Mouse (Mus musculus) heart, embryonic 13.5 days (tissue): Measurements from ENCODE around the gene Camk2b. TPM values are rescaled to one million over a fixed set of nuclear protein-coding genes. Genes with fewer than 3 reads are reported as not detected.

Experiments
- ATAC-seq: fragments of 200-750 bp; cut with Nextera tagmentation; 2 replicates; pipeline ENCODE4 v1.8.0; 2017; ENCODE audit warnings: moderate TSS enrichment; ENCODE audit not compliant: insufficient number of reproducible peaks, low FRiP score, low TSS enrichment; ENCODE audit errors: extremely low read depth
- H3K27ac ChIP-seq: fragments of 300-500 bp; sonication (generic); replicated peaks from 2 replicates; pipeline ENCODE4 v1.5.1; 2015; ENCODE audit warnings: moderate library complexity, mild to moderate bottlenecking, inconsistent platforms
- H3K27me3 ChIP-seq: fragments of 300-500 bp; sonication (generic); replicated peaks from 2 replicates; pipeline ENCODE4 v1.6.1; 2015; ENCODE audit warnings: mild to moderate bottlenecking, inconsistent platforms
- H3K36me3 ChIP-seq: fragments of 300-500 bp; sonication (generic); 2 replicates; pipeline ENCODE4 v1.6.1; 2015; ENCODE audit warnings: mild to moderate bottlenecking, inconsistent platforms
- H3K4me1 ChIP-seq: fragments of 300-500 bp; sonication (generic); 2 replicates; pipeline ENCODE4 v1.6.1; 2015; ENCODE audit warnings: inconsistent platforms
- H3K4me2 ChIP-seq: fragments of 300-500 bp; sonication (generic); 2 replicates; pipeline ENCODE4 v1.6.1; 2015; ENCODE audit warnings: inconsistent platforms, mild to moderate bottlenecking, moderate library complexity
- H3K4me3 ChIP-seq: fragments of 300-500 bp; sonication (generic); 2 replicates; pipeline ENCODE4 v1.5.1; 2015; ENCODE audit warnings: moderate library complexity, mild to moderate bottlenecking, inconsistent platforms
- H3K9ac ChIP-seq: fragments of 300-500 bp; sonication (generic); 2 replicates; pipeline ENCODE4 v1.6.1; 2015; ENCODE audit warnings: inconsistent platforms, mild to moderate bottlenecking, moderate library complexity
- H3K9me3 ChIP-seq: fragments of 300-500 bp; sonication (generic); 2 replicates; pipeline ENCODE4 v1.6.1; 2016; ENCODE audit warnings: inconsistent platforms
- WGBS: fragments of 180-500 bp; shearing (Covaris S2); methylation state at CpG from one replicate; pipeline ENCODE4 v1.1.7; 2015; ENCODE audit warnings: mixed read lengths; 5-methylcytosine and 5-hydroxymethylcytosine counted together
- polyA plus RNA-seq: library from polyadenylated mRNA; unstranded; fragments of >200 nt; fragmentation: Nextera tagmentation; extraction: Ambion mirVana; gene quantifications from 2 replicates; pipeline ENCODE4 v1.2.1, GENCODE M21; 2015

The Camk2b gene
- polyA plus RNA-seq, 1 experiment from 2014 or later = 2.4 TPM

- H3K27ac ChIP-seq = no peak overlapping the region
- H3K9me3 ChIP-seq = no peaks in the 10 kb centered on the region
- H3K27me3 ChIP-seq = no peaks in the 10 kb centered on the region; the same call in 1 of the 2 replicates
- H3K36me3 ChIP-seq = no peaks in the 10 kb centered on the region
- H3K4me2 ChIP-seq = no peak overlapping the region
- no peak overlapping the region for H3K9ac ChIP-seq
- no peaks in the 10 kb centered on the region for H3K4me1 ChIP-seq
- ATAC-seq = no peak
- WGBS = 72% methylated on average over 9 of the region's 9 CpGs
- no peak overlapping the region for H3K4me3 ChIP-seq
Observed at GRCm38 (mm10) chr11:6048208-6048607, 18.0 kb downstream of the Camk2b start.

DNA sequence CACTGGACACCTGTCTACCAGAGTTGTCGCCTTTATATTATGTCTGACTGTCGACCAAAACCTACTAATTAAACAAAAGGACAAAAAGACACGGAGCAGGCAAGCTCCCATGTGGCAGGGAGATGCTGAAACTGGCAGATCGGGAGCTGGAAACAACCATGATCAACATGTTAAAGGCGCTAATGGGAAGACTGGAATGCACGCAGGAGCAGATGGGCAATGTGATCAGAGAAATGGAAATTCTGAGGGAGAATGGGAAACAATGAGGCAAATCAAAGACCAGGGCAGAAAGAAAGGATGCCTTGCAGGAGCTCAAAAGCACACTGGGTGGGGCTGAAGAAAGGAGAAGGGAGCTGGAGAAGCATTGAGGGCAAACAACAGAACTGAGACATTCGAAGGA, 27.2 kb downstream of the Camk2b start:
- WGBS = 67% methylated on average over 7 of the region's 7 CpGs
- no peak overlapping the region for H3K4me3 ChIP-seq
- H3K4me1 ChIP-seq = no peaks in the 10 kb centered on the region
- H3K27me3 ChIP-seq = no peaks in the 10 kb centered on the region
- no peak overlapping the region for H3K4me2 ChIP-seq
- no peaks in the 10 kb centered on the region for H3K36me3 ChIP-seq
- no peak overlapping the region for H3K9ac ChIP-seq
- peaks cover 5% of the 10 kb centered on the region; the same call in 1 of the 2 replicates for H3K9me3 ChIP-seq
- ATAC-seq = no peak
- H3K27ac ChIP-seq = no peak overlapping the region

DNA sequence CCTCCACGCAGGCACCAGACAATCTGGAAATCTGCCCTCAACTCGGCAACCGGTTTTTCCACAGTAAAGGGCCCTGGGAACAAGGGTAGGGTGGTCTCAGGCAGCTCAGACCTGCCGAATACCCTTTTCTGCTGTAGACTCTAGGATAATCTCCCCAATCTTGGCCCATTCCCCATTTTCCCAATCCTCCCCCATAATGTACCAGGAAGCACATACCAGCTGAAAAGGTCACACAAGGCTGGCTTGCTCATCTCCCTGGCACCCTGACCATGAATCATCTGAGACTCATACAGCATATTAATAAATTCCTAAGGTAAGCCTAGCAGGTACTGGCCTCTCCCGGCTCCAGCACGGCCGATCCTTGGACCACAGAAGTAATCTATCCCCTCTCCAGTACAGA, 28.5 kb downstream of the Camk2b start:
- 80% methylated on average over 7 of the region's 7 CpGs for WGBS

GRCm38 (mm10) chr11:6037198-6037597, 29.0 kb downstream of the Camk2b start:
- Histone ChIP-seq H3K36me3 (no peaks in the 10 kb centered on the region), H3K9ac (no peak overlapping the region), H3K27ac (no peak overlapping the region), H3K4me3 (no peak overlapping the region), H3K9me3 (peaks cover 5% of the 10 kb centered on the region; the same call in 1 of the 2 replicates), H3K4me2 (no peak overlapping the region), H3K27me3 (no peaks in the 10 kb centered on the region), H3K4me1 (no peaks in the 10 kb centered on the region)
- WGBS = 71% methylated on average over 7 of the region's 7 CpGs
- ATAC-seq = no peak

More for the DNA sequence above, 28.5 kb downstream of the Camk2b start:
- Histone ChIP-seq H3K9me3 (peaks cover 5% of the 10 kb centered on the region; the same call in 1 of the 2 replicates), H3K27me3 (no peaks in the 10 kb centered on the region), H3K9ac (no peak overlapping the region), H3K4me3 (no peak overlapping the region), H3K4me1 (no peaks in the 10 kb centered on the region), H3K36me3 (no peaks in the 10 kb centered on the region), H3K27ac (no peak overlapping the region), H3K4me2 (no peak overlapping the region)
- no peak for ATAC-seq

GRCm38 (mm10) chr11:6036477-6036876, 29.7 kb downstream of the Camk2b start:
- Histone ChIP-seq H3K36me3 (no peaks in the 10 kb centered on the region), H3K4me1 (peaks cover 4% of the 10 kb centered on the region; the same call in 1 of the 2 replicates), H3K27me3 (no peaks in the 10 kb centered on the region), H3K4me2 (no peak overlapping the region), H3K27ac (no peak overlapping the region), H3K9ac (no peak overlapping the region), H3K9me3 (peaks cover 5% of the 10 kb centered on the region; the same call in 1 of the 2 replicates), H3K4me3 (no peak overlapping the region)
- WGBS = 73% methylated on average over 4 of the region's 4 CpGs
- ATAC-seq = no peak

GRCm38 (mm10) chr11:6035521-6035920, 30.6 kb downstream of the Camk2b start:
- ATAC-seq = no peak
- Histone ChIP-seq H3K4me1 (peaks cover 11% of the 10 kb centered on the region), H3K27ac (no peak overlapping the region), H3K4me2 (no peak overlapping the region), H3K4me3 (no peak overlapping the region), H3K9me3 (peaks cover 5% of the 10 kb centered on the region; the same call in 1 of the 2 replicates), H3K9ac (no peak overlapping the region), H3K27me3 (no peaks in the 10 kb centered on the region), H3K36me3 (no peaks in the 10 kb centered on the region)
- 71% methylated on average over 3 of the region's 3 CpGs for WGBS

GRCm38 (mm10) chr11:6034740-6035139, 31.4 kb downstream of the Camk2b start:
- no peak for ATAC-seq
- H3K36me3 ChIP-seq = no peaks in the 10 kb centered on the region
- no peaks in the 10 kb centered on the region for H3K27me3 ChIP-seq
- H3K4me1 ChIP-seq = peaks cover 15% of the 10 kb centered on the region
- no peak overlapping the region for H3K27ac ChIP-seq
- H3K9me3 ChIP-seq = no peaks in the 10 kb centered on the region
- H3K4me2 ChIP-seq = no peak overlapping the region
- WGBS = 65% methylated on average over 2 of the region's 2 CpGs
- H3K4me3 ChIP-seq = no peak overlapping the region
- H3K9ac ChIP-seq = no peak overlapping the region

DNA sequence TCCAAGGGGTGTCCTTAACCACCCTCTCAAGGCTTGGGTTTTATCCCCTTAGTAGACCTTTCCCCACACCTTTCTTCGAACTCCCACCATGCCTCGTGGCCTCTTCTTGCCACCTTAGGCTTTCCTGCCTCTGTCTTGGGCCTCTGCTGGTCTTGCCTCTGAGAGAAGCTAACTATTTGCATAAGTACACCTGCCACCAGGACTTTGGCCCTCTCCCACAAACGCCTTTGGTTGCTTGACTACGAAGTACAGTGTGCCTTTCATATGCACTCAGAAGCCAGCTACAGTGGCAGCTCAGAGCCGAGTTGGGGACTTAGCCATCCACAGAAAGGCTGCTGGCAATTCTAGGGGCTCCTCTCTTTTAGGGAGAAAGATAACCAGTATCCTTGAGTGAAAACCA, 32.4 kb downstream of the Camk2b start:
- Histone ChIP-seq H3K9me3 (no peaks in the 10 kb centered on the region), H3K9ac (no peak overlapping the region), H3K4me3 (no peak overlapping the region), H3K4me1 (peaks cover 15% of the 10 kb centered on the region), H3K27me3 (no peaks in the 10 kb centered on the region), H3K36me3 (no peaks in the 10 kb centered on the region), H3K27ac (no peak overlapping the region), H3K4me2 (no peak overlapping the region)
- ATAC-seq = no peak
- WGBS = 70% methylated on average over 5 of the region's 5 CpGs

GRCm38 (mm10) chr11:6033147-6033546, 33.0 kb downstream of the Camk2b start:
- Histone ChIP-seq H3K4me2 (no peak overlapping the region), H3K4me3 (no peak overlapping the region), H3K27me3 (no peaks in the 10 kb centered on the region), H3K36me3 (no peaks in the 10 kb centered on the region), H3K9ac (no peak overlapping the region), H3K4me1 (peaks cover 15% of the 10 kb centered on the region), H3K27ac (no peak overlapping the region), H3K9me3 (no peaks in the 10 kb centered on the region)
- WGBS = 70% methylated on average over 3 of the region's 3 CpGs
- ATAC-seq = no peak

GRCm38 (mm10) chr11:6030650-6031049, 35.5 kb downstream of the Camk2b start:
- Histone ChIP-seq H3K27me3 (no peaks in the 10 kb centered on the region), H3K27ac (no peak overlapping the region), H3K36me3 (no peaks in the 10 kb centered on the region), H3K4me3 (no peak overlapping the region), H3K4me2 (no peak overlapping the region), H3K4me1 (peaks cover 15% of the 10 kb centered on the region), H3K9ac (no peak overlapping the region), H3K9me3 (no peaks in the 10 kb centered on the region)
- 77% methylated on average over 6 of the region's 6 CpGs for WGBS
- no peak; the same call in 1 of the 2 replicates for ATAC-seq

- Histone ChIP-seq H3K36me3 (no peaks in the 10 kb centered on the region), H3K27ac (no peak overlapping the region), H3K4me3 (no peak overlapping the region), H3K27me3 (no peaks in the 10 kb centered on the region; the same call in 1 of the 2 replicates), H3K9me3 (no peaks in the 10 kb centered on the region), H3K9ac (no peak overlapping the region), H3K4me2 (no peak overlapping the region), H3K4me1 (peaks cover 15% of the 10 kb centered on the region)
- 63% methylated on average over 3 of the region's 3 CpGs for WGBS
- no peak for ATAC-seq
Observed at GRCm38 (mm10) chr11:6029790-6030189, 36.4 kb downstream of the Camk2b start.

DNA sequence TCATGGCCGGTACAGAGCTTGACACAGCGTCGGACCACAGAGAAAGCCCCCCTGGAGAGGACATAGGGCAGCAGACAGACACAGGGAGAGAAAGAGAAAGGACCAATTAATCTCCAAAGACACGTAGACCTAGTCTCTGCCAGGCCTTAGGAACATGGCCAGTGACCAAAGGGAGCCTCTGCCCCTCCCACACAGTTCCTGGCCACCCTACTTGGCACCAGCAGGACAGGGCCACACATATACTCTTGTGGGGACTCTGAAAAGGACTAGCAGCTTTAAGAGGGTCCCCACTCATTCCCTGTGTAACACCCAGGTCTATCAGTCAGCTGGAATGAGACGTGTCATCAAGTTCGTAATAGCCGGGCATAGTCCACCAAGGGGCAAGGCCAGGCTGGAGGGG, 37.3 kb downstream of the Camk2b start:
- H3K4me2 ChIP-seq = no peak overlapping the region
- H3K4me3 ChIP-seq = no peak overlapping the region
- no peaks in the 10 kb centered on the region; the same call in 1 of the 2 replicates for H3K27me3 ChIP-seq
- ATAC-seq = no peak
- H3K4me1 ChIP-seq = peaks cover 15% of the 10 kb centered on the region
- no peaks in the 10 kb centered on the region for H3K9me3 ChIP-seq
- no peaks in the 10 kb centered on the region for H3K36me3 ChIP-seq
- H3K27ac ChIP-seq = no peak overlapping the region
- H3K9ac ChIP-seq = no peak overlapping the region
- 75% methylated on average over 7 of the region's 7 CpGs for WGBS
